Mouse (Mus musculus) heart, postnatal 25 days (tissue): ENCODE measurements around the gene Plekhg6. TPM values are rescaled to one million over a fixed set of nuclear protein-coding genes. Genes with fewer than 3 reads are reported as not detected.

Experiments used
- total RNA-seq, 2 experiments: library from RNA; stranded (reverse); gene quantifications; 2 replicates each; pipeline ENCODE4 v1.2.3; 2021

Gene Plekhg6
- total RNA-seq, 2 experiments from 2014 or later: not detected

Other genes starting within 250 kb of the Plekhg6 start
- gene Nop2, start 248.9 kb downstream of the Plekhg6 start, total RNA-seq: 10 to 100 TPM; 19.4 to 20.0 TPM
- 10 to 100 TPM in 1 of 2 experiments, 1 to 10 TPM in 1; 7.1 to 12.0 TPM for gene Iffo1, start 235.6 kb downstream of the Plekhg6 start, total RNA-seq
- 1,000 to 10,000 TPM; 4,843 to 4,911 TPM for gene Gapdh, start 214.3 kb downstream of the Plekhg6 start, total RNA-seq
- gene Ncapd2, start 189.1 kb downstream of the Plekhg6 start, total RNA-seq: 10 to 100 TPM; 21.9 to 26.8 TPM
- gene Mrpl51, start 189.0 kb downstream of the Plekhg6 start, total RNA-seq: 100 to 1,000 TPM; 308 to 324 TPM
- gene Vamp1, start 165.2 kb downstream of the Plekhg6 start, total RNA-seq: 1 to 10 TPM; 6.2 to 6.3 TPM
- 1 to 10 TPM; 4.1 to 5.0 TPM for gene Tapbpl, start 148.9 kb downstream of the Plekhg6 start, total RNA-seq
- gene Cd27, start 143.8 kb downstream of the Plekhg6 start, total RNA-seq: under 1 TPM; 0.16 to 0.36 TPM
- not detected for gene Tuba3a, start 94.8 kb downstream of the Plekhg6 start, total RNA-seq
- 10 to 100 TPM; 27.4 to 31.8 TPM for gene Ltbr, start 66.9 kb downstream of the Plekhg6 start, total RNA-seq
- under 1 TPM; 0.70 TPM for gene Scnn1a, start 60.1 kb downstream of the Plekhg6 start, total RNA-seq
- 10 to 100 TPM; 53.2 to 60.8 TPM for gene Tnfrsf1a, start 31.4 kb downstream of the Plekhg6 start, total RNA-seq
- 10 to 100 TPM; 57.5 to 63.4 TPM for gene Cd9, start 114.0 kb upstream of the Plekhg6 start, total RNA-seq
- gene Vwf, start 166.0 kb upstream of the Plekhg6 start, total RNA-seq: 100 to 1,000 TPM; 104 to 114 TPM